In genomic region chr16:43098666-43099065, GRCm38 (mm10) we compare ENCODE assay signal across 19 mouse cellular contexts.
A peak's percentile ranks its signal among the peaks of the same experiment; 100 is the strongest.
DNase-seq lines count a peak whose midpoint lies in the region; ATAC-seq lines count a peak whose summit lies in the region.
"Had no signal": no experiment of that assay in that cellular context is flagged by ENCODE, and none has a peak within 500 bp of the region (broad histone marks: within the 10 kb centered on the region; RNA-seq: fewer than 3 reads in every experiment).

No protein-coding gene starts in this region.

- ATAC-seq in forebrain, embryonic 13.5 days, result peak; percentile 23; the same call in 1 of the 2 replicates
- ATAC-seq in kidney, embryonic 14.5 days (ENCODE audit: low FRiP score, low TSS enrichment), result no peak
- ATAC-seq: activated CD4-positive, CD25-positive, alpha-beta regulatory T cell, adult 4 months; intestine, embryonic 16.5 days; Patski had no signal

- H3K4me3 ChIP-seq in forebrain, embryonic 13.5 days, result no peak overlapping the region
- no peak overlapping the region for H3K4me3 ChIP-seq in forebrain, embryonic 10.5 days
- H3K4me3 ChIP-seq in kidney, embryonic 14.5 days (ENCODE audit: low read length), result no peak overlapping the region
- H3K4me3 ChIP-seq: embryonic facial prominence, embryonic 13.5 days; gastrocnemius, adult 2 months; heart, embryonic 12.5 days; hindbrain, embryonic 10.5 days had no signal

- no peak overlapping the region for H3K9ac ChIP-seq in forebrain, embryonic 13.5 days
- no peak overlapping the region for H3K9ac ChIP-seq in kidney, embryonic 14.5 days (ENCODE audit: low read depth, low read length)
- H3K9ac ChIP-seq: embryonic facial prominence, embryonic 13.5 days; heart, embryonic 12.5 days; hindbrain, embryonic 14.5 days had no signal

- H3K27ac ChIP-seq in forebrain, embryonic 13.5 days, result no peak overlapping the region
- H3K27ac ChIP-seq in forebrain, embryonic 10.5 days, result no peak overlapping the region
- no peak overlapping the region for H3K27ac ChIP-seq in kidney, embryonic 14.5 days (ENCODE audit: low read depth, low read length)
- H3K27ac ChIP-seq: embryonic facial prominence, embryonic 13.5 days; gastrocnemius, adult 2 months; hindbrain, embryonic 10.5 days; hindbrain, embryonic 14.5 days had no signal

- WGBS in forebrain, embryonic 13.5 days, result 78% methylated on average over 5 of the region's 5 CpGs
- 92% methylated on average over 5 of the region's 5 CpGs for WGBS in forebrain, embryonic 10.5 days
- WGBS in kidney, embryonic 14.5 days, result 83% methylated on average over 5 of the region's 5 CpGs

- no peaks in the 10 kb centered on the region for H3K27me3 ChIP-seq in forebrain, embryonic 13.5 days
- H3K27me3 ChIP-seq in forebrain, embryonic 10.5 days (ENCODE audit: poor library complexity, severe bottlenecking), result no peaks in the 10 kb centered on the region
- no peaks in the 10 kb centered on the region for H3K27me3 ChIP-seq in kidney, embryonic 14.5 days (ENCODE audit: control insufficient read depth, insufficient read depth, low read length)
- H3K27me3 ChIP-seq: CH12.LX; embryonic facial prominence, embryonic 13.5 days; heart, embryonic 12.5 days; Patski had no signal

- H3K9me3 ChIP-seq in forebrain, embryonic 13.5 days (replicated peaks), result no peaks in the 10 kb centered on the region
- H3K9me3 ChIP-seq in forebrain, embryonic 10.5 days, result no peaks in the 10 kb centered on the region
- H3K9me3 ChIP-seq in kidney, embryonic 14.5 days (ENCODE audit: control insufficient read depth, low read length), result no peaks in the 10 kb centered on the region
- H3K9me3 ChIP-seq: embryonic facial prominence, embryonic 13.5 days; heart, embryonic 12.5 days; hindbrain, embryonic 10.5 days had no signal

- peaks cover 26% of the 10 kb centered on the region for H3K4me1 ChIP-seq in forebrain, embryonic 13.5 days
- H3K4me1 ChIP-seq in forebrain, embryonic 10.5 days, result no peaks in the 10 kb centered on the region
- no peaks in the 10 kb centered on the region for H3K4me1 ChIP-seq in kidney, embryonic 14.5 days (ENCODE audit: control insufficient read depth, insufficient read depth, low read length)
- H3K4me1 ChIP-seq: embryonic facial prominence, embryonic 13.5 days; heart, embryonic 12.5 days had no signal

- DNase-seq in cerebellum, adult 11-12 months, result peak; percentile 32
- DNase-seq in cerebellum, postnatal 4 days (ENCODE audit: low spot score in 2 of 2), result no peak
- no peak for DNase-seq in forebrain, embryonic 10.5 days (ENCODE audit: extremely low spot score, low spot score)
- DNase-seq in 416B (ENCODE audit: low read depth), result peak; percentile 38
- DNase-seq in cerebellum, adult 9-11 months, result peak; percentile 49
- DNase-seq: adrenal gland, postnatal 14 days; gastrocnemius, adult 2 months; gastrocnemius, postnatal 25 days; kidney, adult 2 months had no signal

- H3K4me2 ChIP-seq in forebrain, embryonic 13.5 days, result no peak overlapping the region
- H3K4me2 ChIP-seq in kidney, embryonic 14.5 days (replicated peaks; ENCODE audit: low read depth, low read length), result no peak overlapping the region
- H3K4me2 ChIP-seq: embryonic facial prominence, embryonic 13.5 days; heart, embryonic 12.5 days; hindbrain, embryonic 14.5 days had no signal

- H3K36me3 ChIP-seq in forebrain, embryonic 13.5 days (ENCODE audit: poor library complexity, severe bottlenecking), result no peaks in the 10 kb centered on the region
- H3K36me3 ChIP-seq in forebrain, embryonic 10.5 days (replicated peaks), result no peaks in the 10 kb centered on the region
- H3K36me3 ChIP-seq in kidney, embryonic 14.5 days (ENCODE audit: control insufficient read depth, insufficient read depth, low read length), result no peaks in the 10 kb centered on the region
- H3K36me3 ChIP-seq: embryonic facial prominence, embryonic 13.5 days; heart, embryonic 12.5 days; hindbrain, embryonic 10.5 days had no signal

Comparison
In these comparisons a context has a peak if more than half of its experiments do, and no peak if none do; other contexts are left out.
1. DNase-seq: peak in cerebellum, adult 11-12 months (single experiment), 416B (single experiment) and cerebellum, adult 9-11 months (single experiment); none in cerebellum, postnatal 4 days (0 of 2) and forebrain, embryonic 10.5 days (single experiment).